Mouse (Mus musculus): Measurements from ENCODE around the gene Gtf2i. TPM values are rescaled to one million over a fixed set of nuclear protein-coding genes. Genes with fewer than 3 reads are reported as not detected.
A peak's percentile ranks its signal among the peaks of the same experiment; 100 is the strongest.

The Gtf2i gene
- total RNA-seq, 1 experiment: 64.3 TPM

- in situ Hi-C loops (cut with MboI; ENCODE audit: low sequenced_read_pairs in 2 of 2, unreplicated experiment in 2 of 2): no loop called here
- Histone ChIP-seq H3K36me3 (ENCODE audit: control insufficient read depth, insufficient read depth, low read length, poor library complexity, severe bottlenecking) (peaks cover 27% of the 10 kb centered on the region), H3K4me1 (ENCODE audit: control insufficient read depth in 2 of 2, insufficient read depth in 2 of 2, low read length in 2 of 2, poor library complexity in 1 of 2) (peaks cover 0 to 11% of the 10 kb centered on the region in 2 experiments; a peak in 2 of 4 replicates), H3K4me3 (ENCODE audit: insufficient read depth in 1 of 2, low read depth in 1 of 2, low read length in 2 of 2, poor library complexity in 1 of 2, severe bottlenecking in 1 of 2) (no peak overlapping the region), H3K9me3 (ENCODE audit: control insufficient read depth, insufficient read depth, low read depth, low read length) (no peaks in the 10 kb centered on the region), H3K9ac (ENCODE audit: insufficient read depth, low read depth, low read length, poor library complexity, severe bottlenecking) (no peak overlapping the region), H3K27ac (ENCODE audit: insufficient read depth, low read depth, low read length, poor library complexity, severe bottlenecking) (no peak overlapping the region)
- TF ChIP-seq ZNF384 (IDR thresholded peaks at IDR 0.05; ENCODE audit: low read depth, low read length) (no peak), CHD2 (IDR thresholded peaks at IDR 0.05; ENCODE audit: low read depth, low read length) (no peak), HCFC1 (IDR thresholded peaks at IDR 0.05; ENCODE audit: borderline replicate concordance, insufficient read depth, low read length) (no peak), MAFK (IDR thresholded peaks at IDR 0.05; ENCODE audit: insufficient read depth, low read depth, low read length) (no peak), ZC3H11A (IDR thresholded peaks at IDR 0.05; ENCODE audit: borderline replicate concordance, low read depth, low read length) (no peak)
- DNase-seq (ENCODE audit: low read depth, low spot score): no peak
Measured at GRCm38 (mm10) chr5:134295277-134296050, 19.1 kb downstream of the Gtf2i start.

GRCm38 (mm10) chr5:134294606-134295005, 20.0 kb downstream of the Gtf2i start:
- H3K27ac ChIP-seq (ENCODE audit: insufficient read depth, low read depth, low read length, poor library complexity, severe bottlenecking): peak overlapping the region; percentile 33; the same call in 1 of the 2 replicates
- no peak overlapping the region for H3K9ac ChIP-seq (ENCODE audit: insufficient read depth, low read depth, low read length, poor library complexity, severe bottlenecking)
- H3K36me3 ChIP-seq (ENCODE audit: control insufficient read depth, insufficient read depth, low read length, poor library complexity, severe bottlenecking): peaks cover 27% of the 10 kb centered on the region
- H3K4me3 ChIP-seq (ENCODE audit: insufficient read depth in 1 of 2, low read depth in 1 of 2, low read length in 2 of 2, poor library complexity in 1 of 2, severe bottlenecking in 1 of 2): no peak overlapping the region
- TF ChIP-seq ZNF384 (IDR thresholded peaks at IDR 0.05; ENCODE audit: low read depth, low read length): no peak
- no peak for TF ChIP-seq CHD2 (IDR thresholded peaks at IDR 0.05; ENCODE audit: low read depth, low read length)
- no peak for TF ChIP-seq MAFK (IDR thresholded peaks at IDR 0.05; ENCODE audit: insufficient read depth, low read depth, low read length)
- no peak for TF ChIP-seq HCFC1 (IDR thresholded peaks at IDR 0.05; ENCODE audit: borderline replicate concordance, insufficient read depth, low read length)
- TF ChIP-seq ZC3H11A (IDR thresholded peaks at IDR 0.05; ENCODE audit: borderline replicate concordance, low read depth, low read length): no peak
- no peaks in the 10 kb centered on the region for H3K9me3 ChIP-seq (ENCODE audit: control insufficient read depth, insufficient read depth, low read depth, low read length)
- no peak for DNase-seq (ENCODE audit: low read depth, low spot score)
- in situ Hi-C loops (cut with MboI; ENCODE audit: low sequenced_read_pairs in 2 of 2, unreplicated experiment in 2 of 2): no loop called here
- H3K4me1 ChIP-seq (ENCODE audit: control insufficient read depth in 2 of 2, insufficient read depth in 2 of 2, low read length in 2 of 2, poor library complexity in 1 of 2): peaks cover 2 to 11% of the 10 kb centered on the region in 2 experiments; a peak in 3 of 4 replicates

- in situ Hi-C loops (cut with MboI; ENCODE audit: low sequenced_read_pairs in 2 of 2, unreplicated experiment in 2 of 2): no loop called here
- Histone ChIP-seq H3K4me1 (ENCODE audit: control insufficient read depth in 2 of 2, insufficient read depth in 2 of 2, low read length in 2 of 2, poor library complexity in 1 of 2) (peaks cover 2 to 6% of the 10 kb centered on the region in 2 experiments; a peak in 3 of 4 replicates), H3K9me3 (ENCODE audit: control insufficient read depth, insufficient read depth, low read depth, low read length) (no peaks in the 10 kb centered on the region), H3K4me3 (ENCODE audit: insufficient read depth in 1 of 2, low read depth in 1 of 2, low read length in 2 of 2, poor library complexity in 1 of 2, severe bottlenecking in 1 of 2) (no peak overlapping the region), H3K27ac (ENCODE audit: insufficient read depth, low read depth, low read length, poor library complexity, severe bottlenecking) (no peak overlapping the region), H3K36me3 (ENCODE audit: control insufficient read depth, insufficient read depth, low read length, poor library complexity, severe bottlenecking) (peaks cover 52% of the 10 kb centered on the region), H3K9ac (ENCODE audit: insufficient read depth, low read depth, low read length, poor library complexity, severe bottlenecking) (no peak overlapping the region)
- no peak for DNase-seq (ENCODE audit: low read depth, low spot score)
- no peak for TF ChIP-seq HCFC1 (IDR thresholded peaks at IDR 0.05; ENCODE audit: borderline replicate concordance, insufficient read depth, low read length)
- no peak for TF ChIP-seq MAFK (IDR thresholded peaks at IDR 0.05; ENCODE audit: insufficient read depth, low read depth, low read length)
- no peak for TF ChIP-seq ZNF384 (IDR thresholded peaks at IDR 0.05; ENCODE audit: low read depth, low read length)
- no peak for TF ChIP-seq ZC3H11A (IDR thresholded peaks at IDR 0.05; ENCODE audit: borderline replicate concordance, low read depth, low read length)
- no peak for TF ChIP-seq CHD2 (IDR thresholded peaks at IDR 0.05; ENCODE audit: low read depth, low read length)
Measured at GRCm38 (mm10) chr5:134291096-134291495, 23.5 kb downstream of the Gtf2i start.

- no peaks in the 10 kb centered on the region for H3K9me3 ChIP-seq (ENCODE audit: control insufficient read depth, insufficient read depth, low read depth, low read length)
- H3K4me3 ChIP-seq (ENCODE audit: insufficient read depth in 1 of 2, low read depth in 1 of 2, low read length in 2 of 2, poor library complexity in 1 of 2, severe bottlenecking in 1 of 2): peak overlapping the region in 1 of 2 experiments; percentile 16; a peak in 1 of 4 replicates
- peak overlapping the region; percentile 38; the same call in 1 of the 2 replicates for H3K9ac ChIP-seq (ENCODE audit: insufficient read depth, low read depth, low read length, poor library complexity, severe bottlenecking)
- peaks cover 2 to 6% of the 10 kb centered on the region in 2 experiments; a peak in 3 of 4 replicates for H3K4me1 ChIP-seq (ENCODE audit: control insufficient read depth in 2 of 2, insufficient read depth in 2 of 2, low read length in 2 of 2, poor library complexity in 1 of 2)
- no peak for DNase-seq (ENCODE audit: low read depth, low spot score)
- TF ChIP-seq MAFK (IDR thresholded peaks at IDR 0.05; ENCODE audit: insufficient read depth, low read depth, low read length) (no peak), HCFC1 (IDR thresholded peaks at IDR 0.05; ENCODE audit: borderline replicate concordance, insufficient read depth, low read length) (no peak), ZC3H11A (IDR thresholded peaks at IDR 0.05; ENCODE audit: borderline replicate concordance, low read depth, low read length) (no peak), ZNF384 (IDR thresholded peaks at IDR 0.05; ENCODE audit: low read depth, low read length) (no peak), CHD2 (IDR thresholded peaks at IDR 0.05; ENCODE audit: low read depth, low read length) (no peak)
- peaks cover 55% of the 10 kb centered on the region for H3K36me3 ChIP-seq (ENCODE audit: control insufficient read depth, insufficient read depth, low read length, poor library complexity, severe bottlenecking)
- in situ Hi-C loops (cut with MboI; ENCODE audit: low sequenced_read_pairs in 2 of 2, unreplicated experiment in 2 of 2): no loop called here
- no peak overlapping the region for H3K27ac ChIP-seq (ENCODE audit: insufficient read depth, low read depth, low read length, poor library complexity, severe bottlenecking)
Measured at GRCm38 (mm10) chr5:134289935-134290560, 24.5 kb downstream of the Gtf2i start.

All from ES-E14 (cell line).